Mouse (Mus musculus): ENCODE data around the gene Crygn. TPM values are rescaled to one million over a fixed set of nuclear protein-coding genes. Genes with fewer than 3 reads are reported as not detected.
"Not testable (repeated sequence)": the region's sequence is repeated elsewhere in the genome, so short reads cannot be mapped to it uniquely, and the experiment has no call there.

Gene Crygn
- polyA plus RNA-seq, 1 experiment from 2014 or later = not detected

GRCm38 (mm10) chr5:24779321-24779720 lies 21.5 kb upstream of the Crygn start:
- Histone ChIP-seq H3K36me3 (replicated peaks) (no peaks in the 10 kb centered on the region), H3K9me3 (replicated peaks) (no peaks in the 10 kb centered on the region), H3K4me2 (no peak overlapping the region), H3K4me1 (replicated peaks) (peaks cover 4% of the 10 kb centered on the region; the same call in 1 of the 2 replicates), H3K4me3 (replicated peaks) (no peak overlapping the region), H3K9ac (no peak overlapping the region), H3K27me3 (peaks cover 13% of the 10 kb centered on the region), H3K27ac (replicated peaks) (no peak overlapping the region)
- ATAC-seq (ENCODE audit: insufficient read depth) = no peak

DNA sequence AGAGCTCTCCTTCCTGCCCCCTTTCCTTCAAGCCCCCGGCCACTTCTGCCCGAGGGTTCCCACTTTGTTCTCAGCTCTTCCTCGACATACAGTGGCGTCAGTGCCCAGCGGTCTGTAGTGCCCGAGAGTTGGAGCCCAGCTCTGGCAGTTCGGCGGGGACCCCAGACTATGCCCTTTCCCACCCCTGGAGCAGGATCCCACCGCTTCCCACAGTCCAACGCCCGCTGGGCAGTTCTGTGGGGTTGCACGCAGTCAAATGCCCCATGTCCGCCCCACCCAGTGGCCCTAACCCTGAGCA lies 21.0 kb upstream of the Crygn start:
- H3K4me3 ChIP-seq (replicated peaks) = no peak overlapping the region
- no peak overlapping the region for H3K4me2 ChIP-seq
- 49% methylated on average over 13 of the region's 13 CpGs for WGBS (ENCODE audit: insufficient replicate concordance)

DNA sequence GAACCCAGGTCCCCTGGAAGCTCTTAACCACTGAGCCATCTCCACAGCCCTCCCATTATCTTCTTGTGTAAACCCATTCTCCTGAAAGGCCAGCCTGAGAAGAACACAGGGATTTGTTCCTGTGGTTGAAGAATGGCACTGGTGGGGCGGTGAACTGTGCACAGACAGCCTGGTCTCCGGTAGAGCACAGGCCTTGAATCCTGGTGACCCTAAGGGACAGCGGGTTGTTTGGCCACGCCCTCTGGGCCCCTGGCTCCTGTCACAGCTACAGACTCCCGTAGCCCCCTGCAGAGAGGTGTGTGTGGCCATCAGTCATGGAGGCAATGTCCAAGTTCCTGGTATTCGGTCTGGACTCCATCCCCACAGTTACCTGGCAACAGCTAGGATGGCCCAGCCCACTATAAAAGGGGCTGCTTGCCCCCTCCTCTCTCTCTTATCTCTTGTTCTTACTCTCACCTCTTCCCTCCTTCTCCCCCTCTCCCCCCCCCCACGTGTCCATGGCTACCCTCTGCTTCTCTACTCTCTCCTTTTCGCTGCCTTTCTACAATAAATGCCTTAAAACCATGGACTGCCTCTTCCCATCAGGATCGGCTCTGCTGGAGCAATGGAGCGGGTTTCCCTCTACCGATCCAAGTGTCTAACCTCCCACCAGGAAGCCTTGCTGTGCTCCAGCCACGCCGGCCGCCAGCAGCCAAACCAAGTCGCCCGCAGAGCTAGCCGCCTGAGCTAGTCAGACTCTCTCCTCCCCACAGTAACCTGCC lies 20.5 kb upstream of the Crygn start:
- ATAC-seq (ENCODE audit: insufficient read depth) = no peak
- no peaks in the 10 kb centered on the region for H3K9me3 ChIP-seq (replicated peaks)
- no peak overlapping the region for H3K9ac ChIP-seq
- WGBS (ENCODE audit: insufficient replicate concordance) = 35% methylated on average over 17 of the region's 17 CpGs
- no peak overlapping the region for H3K4me3 ChIP-seq (replicated peaks)
- H3K27ac ChIP-seq (replicated peaks) = no peak overlapping the region
- peaks cover 13% of the 10 kb centered on the region for H3K27me3 ChIP-seq
- H3K4me1 ChIP-seq (replicated peaks) = peaks cover 4% of the 10 kb centered on the region; the same call in 1 of the 2 replicates
- H3K4me2 ChIP-seq = no peak overlapping the region
- H3K36me3 ChIP-seq (replicated peaks) = no peaks in the 10 kb centered on the region

More for the DNA sequence above, 21.0 kb upstream of the Crygn start:
- Histone ChIP-seq H3K9ac (no peak overlapping the region), H3K27me3 (peaks cover 13% of the 10 kb centered on the region), H3K27ac (replicated peaks) (no peak overlapping the region), H3K36me3 (replicated peaks) (no peaks in the 10 kb centered on the region), H3K4me1 (replicated peaks) (peaks cover 4% of the 10 kb centered on the region; the same call in 1 of the 2 replicates), H3K9me3 (replicated peaks) (no peaks in the 10 kb centered on the region)
- no peak for ATAC-seq (ENCODE audit: insufficient read depth)

- ATAC-seq (ENCODE audit: insufficient read depth) = no peak
- 51% methylated on average over 4 of the region's 4 CpGs for WGBS (ENCODE audit: insufficient replicate concordance)
- Histone ChIP-seq H3K9ac (no peak overlapping the region), H3K4me3 (replicated peaks) (no peak overlapping the region), H3K4me2 (no peak overlapping the region), H3K27me3 (peaks cover 13% of the 10 kb centered on the region), H3K27ac (replicated peaks) (no peak overlapping the region), H3K9me3 (replicated peaks) (no peaks in the 10 kb centered on the region), H3K36me3 (replicated peaks) (no peaks in the 10 kb centered on the region), H3K4me1 (replicated peaks) (peaks cover 4% of the 10 kb centered on the region; the same call in 1 of the 2 replicates)
Measured at GRCm38 (mm10) chr5:24776681-24777080, 18.9 kb upstream of the Crygn start.

DNA sequence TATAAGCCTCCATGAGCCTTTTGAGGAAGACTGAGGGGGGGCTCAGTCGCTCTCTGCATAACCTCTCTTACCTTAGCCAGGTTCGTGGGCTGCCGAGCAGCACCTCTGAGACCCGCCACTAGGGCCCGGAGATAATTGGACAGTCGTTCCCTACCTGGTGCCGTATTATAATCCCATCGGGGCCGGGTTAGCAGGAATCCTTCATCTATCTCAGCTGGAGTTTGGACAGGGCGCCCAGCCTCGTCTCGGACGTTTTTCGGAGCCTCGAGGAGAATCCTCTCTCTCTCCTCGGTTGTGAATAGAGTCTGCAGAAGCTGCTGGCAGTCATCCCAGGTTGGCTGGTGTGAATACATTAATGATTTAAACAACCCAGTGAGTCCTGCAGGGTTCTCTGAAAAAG lies 16.7 kb upstream of the Crygn start:
- not testable (repeated sequence) for H3K27me3 ChIP-seq; H3K4me3 ChIP-seq (replicated peaks); H3K9ac ChIP-seq; H3K9me3 ChIP-seq (replicated peaks); H3K4me2 ChIP-seq; ATAC-seq (ENCODE audit: insufficient read depth); H3K27ac ChIP-seq (replicated peaks); H3K36me3 ChIP-seq (replicated peaks); H3K4me1 ChIP-seq (replicated peaks)
- 79% methylated on average over 16 of the region's 16 CpGs for WGBS (ENCODE audit: insufficient replicate concordance)

- no peaks in the 10 kb centered on the region for H3K9me3 ChIP-seq (replicated peaks)
- H3K4me1 ChIP-seq (replicated peaks) = peaks cover under 1% of the 10 kb centered on the region; the same call in 1 of the 2 replicates
- peaks cover 25% of the 10 kb centered on the region for H3K27me3 ChIP-seq
- no peak overlapping the region for H3K4me3 ChIP-seq (replicated peaks)
- no peak overlapping the region for H3K9ac ChIP-seq
- H3K4me2 ChIP-seq = no peak overlapping the region
- ATAC-seq (ENCODE audit: insufficient read depth) = no peak
- 55% methylated on average over 3 of the region's 3 CpGs for WGBS (ENCODE audit: insufficient replicate concordance)
- no peaks in the 10 kb centered on the region for H3K36me3 ChIP-seq (replicated peaks)
- H3K27ac ChIP-seq (replicated peaks) = no peak overlapping the region
Measured at GRCm38 (mm10) chr5:24756931-24757330, 877 bp downstream of the Crygn start.

DNA sequence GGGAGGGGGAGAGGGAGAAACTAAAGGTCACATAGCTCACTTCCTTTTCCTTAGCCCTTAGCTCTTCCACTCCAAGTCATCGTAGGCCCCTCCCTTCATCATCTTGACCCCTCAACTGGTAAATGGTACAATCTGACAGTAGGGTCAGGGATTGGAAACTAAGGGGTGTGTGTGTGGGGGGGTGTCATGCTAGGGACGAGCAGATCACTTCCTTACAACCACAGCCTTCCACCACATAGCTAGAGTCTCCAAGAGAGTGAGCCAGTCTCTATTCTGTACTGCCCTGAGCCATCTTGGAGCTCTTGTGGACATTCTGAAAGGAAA lies 5.7 kb downstream of the Crygn start:
- ATAC-seq (ENCODE audit: insufficient read depth) = no peak
- Histone ChIP-seq H3K36me3 (replicated peaks) (no peaks in the 10 kb centered on the region), H3K4me2 (peak overlapping the region; percentile 88), H3K4me1 (replicated peaks) (peaks cover 20% of the 10 kb centered on the region), H3K4me3 (replicated peaks) (peak overlapping the region; percentile 60; the same call in 1 of the 2 replicates), H3K9me3 (replicated peaks) (no peaks in the 10 kb centered on the region), H3K9ac (no peak overlapping the region), H3K27ac (replicated peaks) (no peak overlapping the region), H3K27me3 (peaks cover 25% of the 10 kb centered on the region)
- WGBS (ENCODE audit: insufficient replicate concordance) = 3% methylated on average over 2 of the region's 2 CpGs

GRCm38 (mm10) chr5:24751305-24752174 lies 6.3 kb downstream of the Crygn start:
- Histone ChIP-seq H3K4me1 (replicated peaks) (peaks cover 20% of the 10 kb centered on the region), H3K9ac (peak overlapping the region; percentile 50; the same call in 1 of the 2 replicates), H3K9me3 (replicated peaks) (no peaks in the 10 kb centered on the region), H3K27me3 (peaks cover 25% of the 10 kb centered on the region), H3K4me2 (peak overlapping the region; percentile 88), H3K27ac (replicated peaks) (peak overlapping the region; percentile 71), H3K36me3 (replicated peaks) (no peaks in the 10 kb centered on the region), H3K4me3 (replicated peaks) (peak overlapping the region; percentile 60)
- WGBS (ENCODE audit: insufficient replicate concordance) = 3% methylated on average over 25 of the region's 25 CpGs
- peak; percentile 40 for ATAC-seq (ENCODE audit: insufficient read depth)

- no peaks in the 10 kb centered on the region for H3K9me3 ChIP-seq (replicated peaks)
- peaks cover 20% of the 10 kb centered on the region for H3K4me1 ChIP-seq (replicated peaks)
- no peaks in the 10 kb centered on the region for H3K36me3 ChIP-seq (replicated peaks)
- peaks cover 25% of the 10 kb centered on the region for H3K27me3 ChIP-seq
- ATAC-seq (ENCODE audit: insufficient read depth) = peak; percentile 72
- H3K4me2 ChIP-seq = peak overlapping the region; percentile 88
- H3K9ac ChIP-seq = peak overlapping the region; percentile 50; the same call in 1 of the 2 replicates
- H3K27ac ChIP-seq (replicated peaks) = peak overlapping the region; percentile 71
- 2% methylated on average over 57 of the region's 59 CpGs for WGBS (ENCODE audit: insufficient replicate concordance)
- H3K4me3 ChIP-seq (replicated peaks) = peak overlapping the region; percentile 60
Measured at GRCm38 (mm10) chr5:24750321-24751304, 7.2 kb downstream of the Crygn start.

DNA sequence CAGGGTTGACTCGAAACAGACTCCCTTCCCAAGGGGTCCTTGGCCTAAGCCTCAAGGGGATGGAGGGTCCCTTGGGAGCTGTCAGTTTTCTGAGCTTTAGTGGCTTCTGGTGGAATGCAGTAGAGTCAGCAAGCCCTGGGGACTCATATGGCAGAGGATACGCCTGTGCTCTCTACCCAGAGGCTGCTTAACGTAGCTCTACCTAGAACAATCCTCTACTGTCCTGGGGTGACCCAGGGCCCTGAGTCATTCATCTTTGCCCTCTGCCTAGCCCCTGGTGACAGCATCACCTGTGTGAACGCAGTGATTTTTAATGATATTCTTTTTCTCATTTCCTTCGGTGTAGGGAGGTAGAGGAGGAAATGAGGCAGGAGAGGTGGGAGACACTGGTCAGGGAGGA lies 8.1 kb downstream of the Crygn start:
- no peak overlapping the region for H3K27ac ChIP-seq (replicated peaks)

More for the DNA sequence above, 8.1 kb downstream of the Crygn start:
- Histone ChIP-seq H3K9ac (no peak overlapping the region), H3K27me3 (peaks cover 25% of the 10 kb centered on the region), H3K36me3 (replicated peaks) (no peaks in the 10 kb centered on the region), H3K9me3 (replicated peaks) (no peaks in the 10 kb centered on the region), H3K4me2 (peak overlapping the region; percentile 88; the same call in 1 of the 2 replicates), H3K4me3 (replicated peaks) (0 out of 2 replicates have a peak overlapping the region, but pooled peaks have one; percentile 60), H3K4me1 (replicated peaks) (peaks cover 20% of the 10 kb centered on the region)
- ATAC-seq (ENCODE audit: insufficient read depth) = no peak
- 65% methylated on average over 5 of the region's 5 CpGs for WGBS (ENCODE audit: insufficient replicate concordance)

All from liver, embryonic 15.5 days (tissue).